Mouse (Mus musculus) liver, embryonic 16.5 days (tissue): ENCODE data around the gene Ppp1r3g. TPM values are rescaled to one million over a fixed set of nuclear protein-coding genes. Genes with fewer than 3 reads are reported as not detected.

ENCODE experiments used
- ATAC-seq: fragments of 200-750 bp; cut with Nextera tagmentation; 2 replicates; pipeline ENCODE4 v1.8.0; 2017; ENCODE audit warnings: low read depth, mild to moderate bottlenecking, moderate number of reproducible peaks, moderate library complexity
- H3K27ac ChIP-seq: fragments of 300-500 bp; sonication (generic); 2 replicates; pipeline ENCODE4 v1.5.1; 2014; ENCODE audit warnings: mild to moderate bottlenecking, low read length
- H3K27me3 ChIP-seq: fragments of 300-500 bp; sonication (generic); 2 replicates; pipeline ENCODE4 v1.6.1; 2014; ENCODE audit warnings: low read depth, low read length, mixed read lengths; ENCODE audit not compliant: control insufficient read depth, insufficient read depth
- H3K36me3 ChIP-seq: fragments of 300-500 bp; sonication (generic); 2 replicates; pipeline ENCODE4 v1.6.1; 2014; ENCODE audit warnings: mild to moderate bottlenecking; ENCODE audit not compliant: control insufficient read depth, insufficient read depth
- H3K4me1 ChIP-seq: fragments of 300-500 bp; sonication (generic); 2 replicates; pipeline ENCODE4 v1.6.1; 2014; ENCODE audit warnings: low read depth, low read length, mixed read lengths; ENCODE audit not compliant: control insufficient read depth
- H3K4me2 ChIP-seq: fragments of 300-500 bp; sonication (generic); 2 replicates; pipeline ENCODE4 v1.6.1; 2014; ENCODE audit warnings: low read depth, low read length, mixed read lengths
- H3K4me3 ChIP-seq: fragments of 300-500 bp; sonication (generic); 2 replicates; pipeline ENCODE4 v1.5.1; 2014; ENCODE audit warnings: low read depth, mild to moderate bottlenecking, low read length
- H3K9ac ChIP-seq: fragments of 300-500 bp; sonication (generic); 2 replicates; pipeline ENCODE4 v1.6.1; 2014; ENCODE audit warnings: low read depth, low read length
- H3K9me3 ChIP-seq: fragments of 300-500 bp; sonication (generic); replicated peaks from 2 replicates; pipeline ENCODE4 v1.6.1; 2016; ENCODE audit warnings: low read length; ENCODE audit not compliant: control insufficient read depth
- WGBS: fragments of 180-500 bp; shearing (Covaris S2); extraction: QIAGEN DNeasy Blood & Tissue Kit; methylation state at CpG from one replicate; pipeline ENCODE4 v1.1.7; 2014; ENCODE audit not compliant: insufficient replicate concordance; 5-methylcytosine and 5-hydroxymethylcytosine counted together
- polyA plus RNA-seq: library from polyadenylated mRNA; unstranded; fragments of >200 nt; fragmentation: Nextera tagmentation; extraction: Ambion mirVana; gene quantifications from 2 replicates; pipeline ENCODE4 v1.2.1, GENCODE M21; 2015

Ppp1r3g gene
- polyA plus RNA-seq, 1 experiment from 2014 or later = 3.0 TPM

DNA sequence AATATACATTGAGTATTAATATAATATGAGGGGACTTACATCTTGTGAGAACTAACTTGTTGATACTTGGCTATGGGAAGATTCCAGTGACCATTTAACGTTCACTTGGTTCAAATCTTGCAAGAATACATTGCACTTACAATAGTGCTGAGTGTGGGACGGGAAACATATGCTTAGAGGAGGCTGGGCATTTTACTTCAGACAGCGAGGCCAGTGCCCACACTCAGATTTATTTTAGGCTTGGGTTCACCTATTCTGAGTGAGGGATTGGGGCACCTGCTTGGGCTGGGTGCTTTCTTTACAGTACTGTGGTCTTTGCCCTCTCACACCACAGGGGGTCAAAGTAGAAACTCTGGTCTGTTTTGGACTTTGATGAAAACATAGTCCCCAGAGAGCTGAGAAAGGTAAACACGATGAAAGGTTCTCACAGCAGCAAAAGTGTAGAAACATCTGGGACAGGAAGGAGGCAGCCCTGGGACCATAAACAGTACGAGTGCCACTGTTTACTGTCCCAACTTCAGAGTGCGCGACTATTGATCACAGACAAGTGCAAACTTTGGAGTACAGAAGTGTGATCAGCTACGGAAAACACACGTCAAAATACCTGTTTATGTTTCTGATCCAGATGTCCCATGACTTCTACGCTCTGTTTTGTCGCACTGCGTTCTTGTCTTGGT is 890 bp downstream of the Ppp1r3g start:
- WGBS = 52% methylated on average over 12 of the region's 12 CpGs
- Histone ChIP-seq H3K36me3 (no peaks in the 10 kb centered on the region), H3K4me3 (no peak overlapping the region), H3K9me3 (no peaks in the 10 kb centered on the region), H3K4me1 (no peaks in the 10 kb centered on the region), H3K27me3 (no peaks in the 10 kb centered on the region), H3K4me2 (no peak overlapping the region), H3K9ac (no peak overlapping the region), H3K27ac (peak overlapping the region; percentile 69)
- peak; percentile 85 for ATAC-seq

DNA sequence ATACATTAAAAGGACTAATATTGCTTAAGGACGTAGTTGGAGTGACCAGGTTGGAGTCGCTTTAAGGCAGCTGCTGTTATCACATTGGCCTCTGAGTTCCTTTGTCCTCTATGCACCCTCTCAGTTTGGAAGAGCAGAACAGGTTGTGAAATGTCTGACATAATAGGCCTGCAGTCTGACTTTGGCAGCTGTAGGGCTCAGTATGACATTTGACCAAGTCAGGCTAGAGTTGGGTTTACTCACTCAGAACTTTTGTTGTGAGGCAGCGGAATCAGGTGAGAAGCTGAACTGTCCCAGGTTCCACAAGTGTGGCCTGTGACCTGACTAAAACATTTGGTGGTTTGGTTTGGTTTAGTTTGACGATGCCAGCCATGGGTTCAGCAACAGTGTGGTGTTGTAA is 4.9 kb downstream of the Ppp1r3g start:
- peaks cover 20% of the 10 kb centered on the region for H3K27me3 ChIP-seq
- H3K9me3 ChIP-seq = no peaks in the 10 kb centered on the region
- no peaks in the 10 kb centered on the region for H3K36me3 ChIP-seq
- H3K9ac ChIP-seq = no peak overlapping the region
- H3K27ac ChIP-seq = peak overlapping the region; percentile 65
- no peak overlapping the region for H3K4me3 ChIP-seq
- H3K4me2 ChIP-seq = no peak overlapping the region
- H3K4me1 ChIP-seq = no peaks in the 10 kb centered on the region; the same call in 1 of the 2 replicates
- ATAC-seq = peak; percentile 73
- WGBS = 54% methylated on average over 4 of the region's 4 CpGs

DNA sequence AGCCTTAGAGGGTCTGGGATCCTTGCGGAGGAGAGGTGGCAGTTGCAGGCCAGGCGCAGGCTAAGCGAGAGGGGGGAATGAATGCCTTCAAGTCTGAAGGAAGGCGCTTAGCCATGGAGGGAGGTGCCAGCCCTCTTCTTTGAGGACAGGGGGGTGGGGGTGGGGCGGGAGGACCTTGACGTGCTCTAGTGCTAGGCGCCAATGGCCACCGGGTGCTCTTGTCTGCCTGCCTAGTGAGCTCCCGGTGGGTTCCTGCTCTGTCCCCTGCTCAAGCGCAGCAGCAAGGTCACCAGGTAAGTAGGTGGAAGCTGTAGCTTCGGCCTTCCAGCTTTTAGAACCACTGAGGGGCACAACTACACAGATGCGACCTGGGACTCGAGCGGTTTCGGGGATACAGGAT is 9.1 kb downstream of the Ppp1r3g start:
- Histone ChIP-seq H3K4me1 (no peaks in the 10 kb centered on the region; the same call in 1 of the 2 replicates), H3K36me3 (no peaks in the 10 kb centered on the region), H3K27me3 (peaks cover 36% of the 10 kb centered on the region), H3K9ac (no peak overlapping the region), H3K4me2 (peak overlapping the region; percentile 66), H3K27ac (no peak overlapping the region), H3K4me3 (peak overlapping the region; percentile 40), H3K9me3 (no peaks in the 10 kb centered on the region)
- WGBS = 9% methylated on average over 15 of the region's 15 CpGs
- no peak for ATAC-seq

DNA sequence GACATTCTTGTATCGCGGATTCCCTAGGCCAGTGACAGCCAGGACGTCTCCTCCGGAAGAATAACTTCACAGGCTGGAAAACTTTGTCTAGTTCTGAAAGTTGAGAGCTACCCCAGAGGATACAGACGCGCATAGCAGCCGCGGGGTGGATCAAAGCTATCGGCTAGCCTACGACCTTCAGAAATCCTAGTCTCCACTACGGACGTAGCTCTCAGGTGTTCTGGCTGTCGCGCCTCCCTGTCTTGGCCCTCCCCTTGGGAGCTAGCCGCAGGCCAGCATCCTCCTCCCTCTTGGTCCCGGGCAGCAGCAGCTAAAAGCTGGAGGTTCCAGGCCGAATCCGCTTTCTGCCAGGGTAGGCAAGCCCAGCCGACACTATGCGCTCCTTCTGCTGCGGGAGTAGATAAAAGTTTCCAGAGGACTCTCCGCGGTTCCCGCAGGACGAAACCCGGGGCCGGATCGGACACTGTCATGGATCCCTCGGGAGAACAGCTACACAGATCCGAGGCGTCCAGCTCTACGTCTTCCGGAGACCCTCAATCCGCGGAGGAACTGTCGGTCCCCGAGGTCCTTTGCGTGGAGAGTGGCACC is 9.6 kb downstream of the Ppp1r3g start:
- Histone ChIP-seq H3K36me3 (no peaks in the 10 kb centered on the region), H3K4me1 (no peaks in the 10 kb centered on the region; the same call in 1 of the 2 replicates), H3K4me3 (peak overlapping the region; percentile 40), H3K27ac (no peak overlapping the region), H3K9ac (peak overlapping the region; percentile 44; the same call in 1 of the 2 replicates), H3K27me3 (peaks cover 36% of the 10 kb centered on the region), H3K9me3 (no peaks in the 10 kb centered on the region), H3K4me2 (peak overlapping the region; percentile 66)
- ATAC-seq = peak; percentile 4; the same call in 1 of the 2 replicates
- WGBS = under 1% methylated on average over 38 of the region's 38 CpGs

DNA sequence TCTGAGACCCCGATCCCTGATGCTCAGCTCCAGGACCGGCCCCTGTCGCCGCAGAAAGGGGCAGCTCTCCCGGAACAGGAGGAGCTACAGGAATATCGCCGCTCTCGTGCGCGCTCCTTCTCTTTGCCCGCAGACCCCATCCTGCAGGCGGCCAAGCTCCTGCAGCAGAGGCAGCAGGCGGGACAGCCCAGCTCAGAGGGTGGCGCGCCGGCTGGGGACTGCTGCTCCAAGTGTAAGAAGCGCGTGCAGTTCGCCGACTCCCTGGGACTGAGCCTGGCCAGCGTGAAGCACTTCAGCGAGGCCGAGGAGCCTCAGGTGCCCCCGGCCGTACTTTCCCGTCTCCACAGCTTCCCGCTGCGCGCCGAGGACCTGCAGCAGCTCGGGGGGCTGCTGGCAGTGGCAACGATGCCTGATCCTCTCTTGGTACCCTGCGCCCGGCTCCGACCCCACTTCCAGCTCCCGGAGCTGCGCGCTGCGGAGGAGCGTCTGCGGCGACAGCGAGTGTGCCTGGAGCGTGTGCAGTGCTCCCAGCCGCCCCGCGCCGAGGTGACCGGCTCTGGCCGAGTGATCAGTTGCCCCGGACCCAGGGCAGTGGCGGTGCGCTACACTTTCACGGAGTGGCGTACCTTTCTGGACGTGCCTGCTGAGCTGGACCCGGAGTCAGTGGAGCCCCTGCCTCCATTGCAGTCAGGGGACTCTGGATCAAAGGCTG is 10.2 kb downstream of the Ppp1r3g start:
- no peaks in the 10 kb centered on the region for H3K9me3 ChIP-seq
- no peak overlapping the region for H3K27ac ChIP-seq
- peaks cover 36% of the 10 kb centered on the region for H3K27me3 ChIP-seq
- ATAC-seq = peak; percentile 54
- H3K4me3 ChIP-seq = peak overlapping the region; percentile 40
- no peaks in the 10 kb centered on the region for H3K36me3 ChIP-seq
- no peaks in the 10 kb centered on the region; the same call in 1 of the 2 replicates for H3K4me1 ChIP-seq
- peak overlapping the region; percentile 52 for H3K9ac ChIP-seq
- peak overlapping the region; percentile 66 for H3K4me2 ChIP-seq
- WGBS = under 1% methylated on average over 57 of the region's 57 CpGs

DNA sequence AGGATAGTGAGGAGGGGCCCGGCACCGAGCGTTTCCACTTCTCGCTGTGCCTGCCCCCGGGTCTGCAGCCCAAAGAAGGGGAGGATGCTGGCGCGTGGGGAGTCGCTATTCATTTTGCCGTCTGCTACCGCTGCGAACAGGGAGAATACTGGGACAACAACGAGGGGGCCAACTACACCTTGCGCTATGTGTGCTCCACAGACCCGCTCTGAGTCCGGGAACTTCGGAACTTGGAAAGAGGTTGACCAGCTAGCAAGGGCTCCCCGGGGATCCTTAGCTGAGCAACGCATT is 10.7 kb downstream of the Ppp1r3g start:
- Histone ChIP-seq H3K4me1 (no peaks in the 10 kb centered on the region; the same call in 1 of the 2 replicates), H3K9me3 (no peaks in the 10 kb centered on the region), H3K4me2 (peak overlapping the region; percentile 66), H3K27ac (no peak overlapping the region), H3K36me3 (no peaks in the 10 kb centered on the region), H3K9ac (peak overlapping the region; percentile 52), H3K4me3 (peak overlapping the region; percentile 40), H3K27me3 (peaks cover 36% of the 10 kb centered on the region)
- under 1% methylated on average over 18 of the region's 18 CpGs for WGBS
- no peak for ATAC-seq

DNA sequence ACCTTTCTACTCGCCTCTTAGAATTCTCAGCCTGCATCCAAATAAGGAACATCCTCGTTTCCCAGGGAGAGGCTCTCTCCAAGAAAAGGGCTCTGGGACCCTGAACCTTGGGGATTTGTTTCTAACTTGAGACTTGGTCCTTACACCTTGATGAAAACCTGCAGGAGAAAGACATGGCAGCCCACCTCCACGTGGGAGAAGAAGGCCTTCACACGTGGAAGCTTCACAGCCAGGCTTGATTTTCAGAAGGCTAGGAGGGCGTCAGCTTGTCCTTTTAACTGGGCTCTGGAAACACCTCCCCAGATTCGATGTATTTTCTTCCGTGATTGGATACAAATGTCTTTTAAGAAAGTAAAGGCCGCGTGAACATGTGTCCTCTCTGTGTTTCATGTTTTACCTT is 11.2 kb downstream of the Ppp1r3g start:
- 32% methylated on average over 9 of the region's 9 CpGs for WGBS
- no peak overlapping the region for H3K9ac ChIP-seq
- H3K27me3 ChIP-seq = peaks cover 36% of the 10 kb centered on the region

DNA sequence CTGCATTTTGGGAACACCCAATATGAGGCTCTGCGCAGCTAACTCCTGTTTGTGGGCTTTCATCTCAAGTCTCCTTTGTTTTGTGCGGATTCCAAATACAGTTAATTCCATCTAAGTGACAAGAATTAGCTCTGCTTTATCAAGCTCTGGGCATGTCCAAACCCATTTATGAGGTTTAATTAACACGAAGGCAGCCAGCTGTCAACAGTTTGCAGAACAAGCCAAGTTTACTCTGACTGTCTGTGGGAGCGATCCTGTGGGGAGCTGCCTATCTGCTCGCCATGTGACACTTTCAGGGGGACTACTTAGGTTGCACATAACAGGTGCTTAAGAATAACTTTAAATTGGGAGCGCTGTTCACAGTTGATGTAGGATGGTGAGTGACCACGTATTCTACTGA is 18.3 kb downstream of the Ppp1r3g start:
- no peaks in the 10 kb centered on the region for H3K9me3 ChIP-seq
- no peaks in the 10 kb centered on the region; the same call in 1 of the 2 replicates for H3K36me3 ChIP-seq
- H3K4me1 ChIP-seq = no peaks in the 10 kb centered on the region
- no peaks in the 10 kb centered on the region for H3K27me3 ChIP-seq
- H3K4me2 ChIP-seq = no peak overlapping the region
- no peak for ATAC-seq
- no peak overlapping the region for H3K27ac ChIP-seq
- WGBS = 84% methylated on average over 7 of the region's 7 CpGs
- H3K4me3 ChIP-seq = no peak overlapping the region
- no peak overlapping the region for H3K9ac ChIP-seq

More for the DNA sequence above, 11.2 kb downstream of the Ppp1r3g start:
- no peaks in the 10 kb centered on the region for H3K4me1 ChIP-seq
- no peaks in the 10 kb centered on the region for H3K9me3 ChIP-seq
- peak overlapping the region; percentile 66 for H3K4me2 ChIP-seq
- H3K4me3 ChIP-seq = peak overlapping the region; percentile 40
- no peaks in the 10 kb centered on the region for H3K36me3 ChIP-seq
- no peak for ATAC-seq
- H3K27ac ChIP-seq = no peak overlapping the region

DNA sequence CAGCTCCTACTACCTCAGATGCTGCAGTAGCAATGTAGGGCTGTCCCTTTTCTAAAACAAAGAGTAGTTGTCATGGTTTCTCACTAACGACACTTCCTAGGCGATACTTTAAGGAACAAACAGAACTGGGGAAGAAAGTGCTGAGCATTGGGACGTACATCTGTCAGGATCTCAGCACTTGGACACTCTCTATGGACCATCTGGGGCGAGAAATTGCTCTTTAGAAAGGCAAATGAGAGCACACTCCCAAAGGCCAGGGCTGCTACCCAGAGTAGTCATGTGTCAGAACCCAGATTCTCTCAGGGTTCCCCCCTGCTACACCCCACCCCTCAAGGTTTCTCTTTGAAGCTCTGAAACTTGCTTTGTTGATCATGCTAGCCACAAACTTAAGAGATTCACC is 21.8 kb downstream of the Ppp1r3g start:
- no peaks in the 10 kb centered on the region for H3K4me1 ChIP-seq
- no peak overlapping the region for H3K9ac ChIP-seq
- H3K9me3 ChIP-seq = no peaks in the 10 kb centered on the region
- no peak overlapping the region for H3K4me2 ChIP-seq
- H3K27ac ChIP-seq = no peak overlapping the region
- H3K27me3 ChIP-seq = no peaks in the 10 kb centered on the region
- H3K4me3 ChIP-seq = no peak overlapping the region
- H3K36me3 ChIP-seq = no peaks in the 10 kb centered on the region; the same call in 1 of the 2 replicates
- WGBS = 73% methylated on average over 4 of the region's 4 CpGs
- ATAC-seq = no peak
